Mouse (Mus musculus) megakaryocyte, embryonic 14.5 days (primary cell): ENCODE measurements at regions not wholly inside any gene's neighbourhood (a gene's known extent, or its start where the extent isn't known, plus 50 kb on each side); places are given as distances from the start of the nearest gene placed in this dataset.

Experiments
- FLI1 ChIP-seq: IDR thresholded peaks from 2 replicates; pipeline ENCODE4 v1.6.1; 2012; ENCODE audit warnings: low read length, inconsistent platforms, mixed read lengths
- GATA1 ChIP-seq: IDR thresholded peaks from 3 replicates; pipeline ENCODE4 v1.6.1; 2012; ENCODE audit warnings: mixed read lengths, low read length, inconsistent platforms, borderline replicate concordance

DNA sequence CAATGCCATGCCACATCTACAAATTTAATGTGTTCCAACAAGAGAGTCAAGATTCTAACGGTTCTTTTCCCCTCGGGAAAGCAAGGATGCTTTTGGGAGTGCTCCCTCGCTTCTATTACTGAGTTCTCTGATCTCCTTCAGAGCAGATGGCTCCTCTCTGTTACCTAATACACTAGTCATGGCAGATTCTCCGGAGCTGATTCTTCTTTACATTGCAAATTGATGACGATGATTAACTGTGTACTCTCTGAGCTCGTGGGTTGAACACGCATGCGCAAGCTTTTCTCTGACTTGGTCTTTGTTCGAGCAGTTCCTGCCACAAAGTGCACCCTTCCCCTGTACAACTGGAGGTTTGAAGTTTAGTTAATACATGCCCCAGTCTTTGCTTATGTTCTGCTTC is 471.5 kb upstream of the Tenm4 start:
- TF ChIP-seq GATA1 (no peak), FLI1 (no peak)
